Mouse (Mus musculus) CH12.LX (cell line): Measurements from ENCODE around the gene Cdca3. TPM values are rescaled to one million over a fixed set of nuclear protein-coding genes. Genes with fewer than 3 reads are reported as not detected.
"Not testable (repeated sequence)": the region's sequence is repeated elsewhere in the genome, so short reads cannot be mapped to it uniquely, and the experiment has no call there.

Source experiments
- DNase-seq: peaks from one replicate; pipeline ENCODE4 v3.0.0-alpha.2; 2013; ENCODE audit errors: extremely low read depth
- H3K27ac ChIP-seq: 2 replicates; pipeline ENCODE4 v1.5.1; 2012; ENCODE audit warnings: low read depth, mild to moderate bottlenecking, control low read depth, moderate library complexity; ENCODE audit not compliant: insufficient read depth
- H3K27me3 ChIP-seq: replicated peaks from 2 replicates; pipeline ENCODE3; 2012; ENCODE audit warnings: inconsistent platforms
- H3K36me3 ChIP-seq, 2 experiments: replicated peaks in 1 of 2; 2 replicates each; pipeline versions ENCODE3 to v1.6.1; 2012; ENCODE audit warnings: inconsistent platforms in 1 of 2, low read length in 1 of 2, mild to moderate bottlenecking in 1 of 2, mixed read lengths in 1 of 2, moderate library complexity in 1 of 2; ENCODE audit not compliant: control insufficient read depth in 1 of 2, insufficient read depth in 1 of 2
- H3K4me1 ChIP-seq, 2 experiments: 2 replicates each; pipeline ENCODE4 v1.6.1; 2012; ENCODE audit warnings: inconsistent platforms in 1 of 2, moderate library complexity in 1 of 2; ENCODE audit not compliant: insufficient read depth in 2 of 2, control insufficient read depth in 1 of 2
- H3K4me2 ChIP-seq: 2 replicates; pipeline ENCODE4 v1.6.1; 2012; ENCODE audit warnings: low read depth, mild to moderate bottlenecking, control low read depth; ENCODE audit not compliant: poor library complexity, insufficient read depth, severe bottlenecking
- H3K4me3 ChIP-seq, 3 experiments: fragments of 150-350 bp in 1 of 3; sonication (generic) in 1 of 3; replicated peaks in 1 of 3; 2 replicates each; pipeline versions ENCODE3 to v1.5.1; 2011 to 2012; ENCODE audit warnings: low read depth in 2 of 3, low read length in 2 of 3, mild to moderate bottlenecking in 2 of 3, moderate library complexity in 2 of 3, control low read depth in 1 of 3, improper control_type of control experiment in 1 of 3, inconsistent platforms in 1 of 3, mixed read lengths in 1 of 3; ENCODE audit not compliant: poor library complexity in 1 of 3
- H3K79me2 ChIP-seq: replicated peaks from 2 replicates; pipeline ENCODE4 v1.6.1; 2012; ENCODE audit warnings: mild to moderate bottlenecking, moderate library complexity; ENCODE audit not compliant: control insufficient read depth, poor library complexity, insufficient read depth, severe bottlenecking; ENCODE audit errors: extremely low read depth
- H3K9ac ChIP-seq: 2 replicates; pipeline ENCODE4 v1.6.1; 2012; ENCODE audit warnings: low read depth, mild to moderate bottlenecking, control low read depth, moderate library complexity; ENCODE audit not compliant: insufficient read depth
- H3K9me3 ChIP-seq: replicated peaks from 2 replicates; pipeline ENCODE3; 2012; ENCODE audit warnings: low read length, inconsistent platforms, mixed read lengths
- CHD2 ChIP-seq: IDR thresholded peaks from 2 replicates; pipeline ENCODE4 v1.6.1; 2011; ENCODE audit warnings: low read length, improper control_type of control experiment
- CTCF ChIP-seq, 2 experiments: IDR thresholded peaks in 1 of 2; conservative IDR thresholded peaks in 1 of 2; 2 replicates each; pipeline ENCODE4 v1.5.1; 2011 to 2012; ENCODE audit warnings: low read depth in 2 of 2, low read length in 2 of 2, improper control_type of control experiment in 1 of 2, inconsistent platforms in 1 of 2, mild to moderate bottlenecking in 1 of 2, moderate library complexity in 1 of 2
- E2F4 ChIP-seq: IDR thresholded peaks from 2 replicates; pipeline ENCODE4 v1.6.1; 2011; ENCODE audit warnings: low read depth, low read length, improper control_type of control experiment; ENCODE audit not compliant: insufficient replicate concordance
- EP300 ChIP-seq: IDR thresholded peaks from 2 replicates; pipeline ENCODE4 v1.6.1; 2011; ENCODE audit warnings: low read length, improper control_type of control experiment
- ETS1 ChIP-seq: conservative IDR thresholded peaks from 2 replicates; pipeline ENCODE4 v1.6.1; 2012; ENCODE audit warnings: low read depth, mild to moderate bottlenecking, inconsistent platforms, low read length, improper control_type of control experiment, moderate library complexity
- GABPA ChIP-seq: IDR thresholded peaks from 2 replicates; pipeline ENCODE4 v1.6.1; 2012; ENCODE audit warnings: low read depth, low read length, improper control_type of control experiment, inconsistent platforms; ENCODE audit not compliant: insufficient replicate concordance
- HCFC1 ChIP-seq: IDR thresholded peaks from 2 replicates; pipeline ENCODE4 v1.6.1; 2012; ENCODE audit warnings: low read depth, mild to moderate bottlenecking, inconsistent platforms, low read length, improper control_type of control experiment
- JUND ChIP-seq: conservative IDR thresholded peaks from 2 replicates; pipeline ENCODE4 v1.6.1; 2011; ENCODE audit warnings: low read depth, low read length, improper control_type of control experiment
- MAFK ChIP-seq: IDR thresholded peaks from 2 replicates; pipeline ENCODE4 v1.6.1; 2011; ENCODE audit warnings: low read length, improper control_type of control experiment; ENCODE audit not compliant: insufficient replicate concordance
- MAX ChIP-seq: IDR thresholded peaks from 2 replicates; pipeline ENCODE4 v1.6.1; 2011; ENCODE audit warnings: low read length, improper control_type of control experiment
- NRF1 ChIP-seq: IDR thresholded peaks from 2 replicates; pipeline ENCODE4 v1.6.1; 2014; ENCODE audit warnings: low read depth, mild to moderate bottlenecking, inconsistent platforms, low read length, improper control_type of control experiment, moderate library complexity
- POLR2A ChIP-seq: IDR thresholded peaks from 2 replicates; pipeline ENCODE4 v1.6.1; 2011; ENCODE audit warnings: low read depth, mild to moderate bottlenecking, improper control_type of control experiment, low read length
- POLR2AphosphoS2 ChIP-seq: IDR thresholded peaks from 2 replicates; pipeline ENCODE4 v1.6.1; 2011; ENCODE audit warnings: low read depth, low read length, improper control_type of control experiment
- RAD21 ChIP-seq: IDR thresholded peaks from 2 replicates; pipeline ENCODE4 v1.6.1; 2011; ENCODE audit warnings: low read depth, mild to moderate bottlenecking, low read length, improper control_type of control experiment, moderate library complexity
- RCOR1 ChIP-seq: conservative IDR thresholded peaks from 2 replicates; pipeline ENCODE4 v1.6.1; 2012; ENCODE audit warnings: low read depth, mild to moderate bottlenecking, inconsistent platforms, low read length, improper control_type of control experiment
- TCF12 ChIP-seq: IDR thresholded peaks from 2 replicates; pipeline ENCODE4 v1.6.1; 2014; ENCODE audit warnings: low read depth, mild to moderate bottlenecking, inconsistent platforms, low read length, improper control_type of control experiment
- USF2 ChIP-seq: conservative IDR thresholded peaks from 2 replicates; pipeline ENCODE4 v1.6.1; 2011; ENCODE audit warnings: low read depth, low read length, improper control_type of control experiment
- ZC3H11A ChIP-seq: IDR thresholded peaks from 2 replicates; pipeline ENCODE4 v1.6.1; 2012; ENCODE audit warnings: low read depth, mild to moderate bottlenecking, inconsistent platforms, low read length, improper control_type of control experiment
- ZMIZ1 ChIP-seq: IDR thresholded peaks from 2 replicates; pipeline ENCODE4 v1.6.1; 2012; ENCODE audit warnings: low read depth, mild to moderate bottlenecking, inconsistent platforms, low read length, improper control_type of control experiment
- ZNF384 ChIP-seq: IDR thresholded peaks from 2 replicates; pipeline ENCODE4 v1.6.1; 2012; ENCODE audit warnings: low read depth, low read length, improper control_type of control experiment, inconsistent platforms
- dilution Hi-C: fragments of 300-500 bp; cut with MboI; formaldehyde crosslinking; loops from 2 replicates; pipeline ENCODE4 v1.14.3; 2020; ENCODE audit warnings: low sequenced_read_pairs; ENCODE audit not compliant: extremely low pct_unique_long_range_greater_than_20kb, extremely low pct_ligation_motif_present
- in situ Hi-C: fragments of 300-500 bp; cut with MboI; formaldehyde crosslinking; loops from 3 replicates; pipeline ENCODE4 v1.14.3; 2019; ENCODE audit warnings: low sequenced_read_pairs, low pct_ligation_motif_present, low pct_unique_long_range_greater_than_20kb, mixed read lengths
- polyA plus RNA-seq: library from polyadenylated mRNA; unstranded; fragments of >175 nt; gene quantifications from 2 replicates; pipeline ENCODE4 v1.2.1, GENCODE M21; 2012; ENCODE audit warnings: low read depth; ENCODE audit not compliant: insufficient read length
- total RNA-seq, 2 experiments: library from RNA; depleted of rRNA; stranded (reverse); fragments of 300-350 nt in 1 of 2; fragments of >200 nt in 1 of 2; gene quantifications; 2 replicates each; pipeline ENCODE4 v1.2.3; 2012 to 2014

Gene Cdca3
- total and polyA plus RNA-seq, 3 experiments: 117 to 229 (median 224) TPM

GRCm38 (mm10) chr6:124803061-124803460, 26.3 kb upstream of the Cdca3 start:
- H3K9me3 ChIP-seq: peaks cover 4% of the 10 kb centered on the region
- no peak overlapping the region for H3K27ac ChIP-seq
- dilution Hi-C loops (no loop called here), in situ Hi-C loops (no loop called here)
- no peaks in the 10 kb centered on the region for H3K79me2 ChIP-seq
- no peak for TF ChIP-seq POLR2AphosphoS2
- no peak for TF ChIP-seq NRF1
- 0 out of 2 replicates have a peak, but pooled peaks have one; percentile 5 for TF ChIP-seq ZNF384
- peak in 1 of 2 experiments; percentile 16; a peak in 1 of 4 replicates for TF ChIP-seq CTCF (conservative IDR thresholded peaks at IDR 0.05 in 1 of 2, IDR thresholded peaks at IDR 0.05 in 1 of 2; ENCODE audit: low read depth in 2 of 2, low read length in 2 of 2)
- TF ChIP-seq MAFK: no peak
- no peak for TF ChIP-seq RCOR1
- TF ChIP-seq TCF12: no peak
- TF ChIP-seq RAD21: peak; percentile 3
- no peak for TF ChIP-seq JUND
- TF ChIP-seq, all 38 proteins: peak for 3
- no peak overlapping the region for H3K9ac ChIP-seq
- peaks cover 3 to 19% of the 10 kb centered on the region in 2 experiments; a peak in 2 of 4 replicates for H3K4me1 ChIP-seq
- H3K4me2 ChIP-seq: no peak overlapping the region
- H3K36me3 ChIP-seq: peaks cover 0 to 8% of the 10 kb centered on the region in 2 experiments
- no peaks in the 10 kb centered on the region for H3K27me3 ChIP-seq
- no peak for DNase-seq
- no peak overlapping the region for H3K4me3 ChIP-seq

- H3K36me3 ChIP-seq: peaks cover 0 to 14% of the 10 kb centered on the region in 2 experiments
- in situ Hi-C loops, dilution Hi-C loops: not testable (repeated sequence)
Measured at GRCm38 (mm10) chr6:124803691-124804090, 25.7 kb upstream of the Cdca3 start.

GRCm38 (mm10) chr6:124804341-124804740, 25.0 kb upstream of the Cdca3 start:
- Histone ChIP-seq H3K27ac (no peak overlapping the region), H3K9ac (no peak overlapping the region), H3K36me3 (peaks cover 0 to 21% of the 10 kb centered on the region in 2 experiments), H3K4me1 (peaks cover 3 to 25% of the 10 kb centered on the region in 2 experiments; a peak in 2 of 4 replicates), H3K79me2 (no peaks in the 10 kb centered on the region), H3K9me3 (peaks cover 4% of the 10 kb centered on the region), H3K4me3 (no peak overlapping the region), H3K4me2 (no peak overlapping the region), H3K27me3 (no peaks in the 10 kb centered on the region)
- no peak for TF ChIP-seq ZC3H11A
- no peak for TF ChIP-seq MAFK
- TF ChIP-seq HCFC1: no peak
- TF ChIP-seq MAX: no peak
- no peak for TF ChIP-seq ZMIZ1
- TF ChIP-seq CTCF (conservative IDR thresholded peaks at IDR 0.05 in 1 of 2, IDR thresholded peaks at IDR 0.05 in 1 of 2; ENCODE audit: low read depth in 2 of 2, low read length in 2 of 2): no peak
- TF ChIP-seq CHD2: no peak
- no peak for TF ChIP-seq ETS1
- TF ChIP-seq E2F4: no peak
- TF ChIP-seq POLR2A: no peak
- TF ChIP-seq GABPA: no peak
- no peak for TF ChIP-seq USF2
- no peak for TF ChIP-seq NRF1
- TF ChIP-seq EP300: no peak
- no peak for DNase-seq
- in situ Hi-C loops: no loop called here
- dilution Hi-C loops: no loop called here

More at GRCm38 (mm10) chr6:124803691-124804090, 25.7 kb upstream of the Cdca3 start:
- not testable (repeated sequence) for H3K9me3 ChIP-seq, H3K79me2 ChIP-seq, H3K27me3 ChIP-seq, DNase-seq, H3K4me3 ChIP-seq, H3K27ac ChIP-seq, H3K4me2 ChIP-seq, H3K9ac ChIP-seq
- H3K4me1 ChIP-seq: peaks cover 3 to 21% of the 10 kb centered on the region in 2 experiments; a peak in 2 of 4 replicates
